18 mouse cellular contexts compared by ENCODE assay signal in genomic region chr10:102892373-102892772, GRCm38 (mm10).
"Had no signal": no experiment of that assay in that cellular context is flagged by ENCODE, and none has a peak within 500 bp of the region (broad histone marks: within the 10 kb centered on the region; RNA-seq: fewer than 3 reads in every experiment).

No protein-coding gene starts in this region.

- H3K27me3 ChIP-seq: liver, embryonic 13.5 days; midbrain, embryonic 12.5 days; midbrain, embryonic 15.5 days; neural tube, embryonic 13.5 days had no signal

- H3K4me2 ChIP-seq: liver, embryonic 13.5 days; midbrain, embryonic 12.5 days; midbrain, embryonic 15.5 days; neural tube, embryonic 13.5 days had no signal

- H3K4me1 ChIP-seq: liver, embryonic 13.5 days; midbrain, embryonic 15.5 days had no signal

- H3K9ac ChIP-seq: liver, embryonic 13.5 days; midbrain, embryonic 12.5 days; midbrain, embryonic 15.5 days; neural tube, embryonic 13.5 days had no signal

- DNase-seq: kidney, adult 18-20 months; kidney, adult 9 months; kidney, postnatal 14 days; kidney, postnatal 4 days; liver, embryonic 13.5 days; lung, adult 2 months; lung, postnatal 14 days; lung, postnatal 4 days; retina, postnatal 1 day; right cerebral cortex, postnatal 25 days; spleen, adult 18-20 months; thymus, adult 18-20 months; thymus, postnatal 36 days had no signal

- H3K36me3 ChIP-seq: liver, embryonic 13.5 days; midbrain, embryonic 12.5 days; midbrain, embryonic 15.5 days; neural tube, embryonic 13.5 days had no signal

- H3K4me3 ChIP-seq: layer of hippocampus, adult 2 months; liver, embryonic 13.5 days; midbrain, embryonic 12.5 days; midbrain, embryonic 15.5 days; myocyte; neural tube, embryonic 13.5 days had no signal

- H3K27ac ChIP-seq: layer of hippocampus, adult 2 months; liver, embryonic 13.5 days; midbrain, embryonic 12.5 days; midbrain, embryonic 15.5 days; neural tube, embryonic 13.5 days had no signal

- ATAC-seq: midbrain, embryonic 15.5 days had no signal

- H3K9me3 ChIP-seq: liver, embryonic 13.5 days; midbrain, embryonic 12.5 days; midbrain, embryonic 15.5 days; neural tube, embryonic 13.5 days had no signal
